Mouse (Mus musculus): ENCODE data around the gene Trmt112.
"Not testable (repeated sequence)": the region's sequence is repeated elsewhere in the genome, so short reads cannot be mapped to it uniquely, and the experiment has no call there.

Gene Trmt112

DNA sequence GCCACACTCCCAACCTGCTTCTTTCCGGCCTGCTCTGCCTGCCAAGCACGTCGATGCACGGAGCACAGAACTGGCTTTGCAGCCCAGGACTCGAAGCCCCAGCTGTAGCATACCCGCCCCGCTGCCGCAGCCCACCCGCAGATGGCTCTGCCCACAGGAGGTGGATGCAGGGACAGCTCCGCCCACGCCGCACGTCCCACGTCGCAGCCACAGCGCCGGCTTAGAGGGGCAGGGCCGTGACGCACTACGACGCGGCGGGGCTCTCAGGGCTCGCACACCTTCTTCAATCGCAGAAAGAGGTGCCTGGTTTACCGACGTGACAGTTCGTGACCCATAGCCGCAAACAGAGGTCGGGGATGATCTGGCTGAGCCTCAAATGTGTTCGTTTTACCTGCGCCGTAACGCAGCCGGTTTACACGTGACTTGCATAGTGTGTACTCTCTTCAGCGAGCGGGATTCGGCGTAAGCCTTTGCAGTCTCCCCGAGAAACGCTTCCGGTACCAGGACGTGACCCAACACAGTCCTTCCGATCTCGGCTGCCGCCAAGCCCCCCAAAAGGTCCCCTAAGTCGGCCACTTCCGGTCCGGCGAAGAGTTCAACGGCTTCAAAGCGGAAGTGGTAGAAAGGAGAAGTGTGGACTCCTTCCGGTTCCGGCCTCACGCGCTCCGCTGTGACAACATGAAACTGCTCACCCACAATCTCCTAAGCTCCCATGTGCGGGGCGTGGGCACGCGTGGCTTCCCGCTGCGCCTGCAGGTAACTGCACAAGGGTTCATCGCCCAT, at the start of gene Trmt112, which contains the start of gene Prdx5:
TSS of gene Trmt112 (plus strand) at position 192 of the 783 bp plus-strand sequence.
TSS of gene Prdx5 (minus strand) at position 600 of the 783 bp plus-strand sequence.
- DNase-seq (ENCODE audit: extremely low spot score, low read depth, low spot score): peak; percentile 75

DNA sequence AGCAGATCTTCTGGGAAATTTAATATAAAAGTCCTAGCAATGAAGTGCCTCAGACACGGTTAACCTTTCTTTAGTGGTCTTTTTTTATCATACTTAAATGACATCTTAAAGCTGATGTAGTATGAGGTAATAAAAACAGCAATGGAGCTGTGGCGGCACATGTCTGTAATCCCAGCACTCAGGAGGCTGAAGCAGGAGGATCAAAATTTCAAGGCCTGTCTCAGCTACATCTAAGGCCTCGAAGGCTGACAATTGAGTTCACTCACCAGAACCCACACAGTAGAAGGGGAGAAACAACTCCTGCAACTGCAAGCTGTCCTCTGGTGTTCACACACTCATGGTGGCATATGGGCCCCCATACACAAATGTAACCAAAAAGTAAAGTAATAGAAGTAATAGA, 49.5 kb upstream of the Trmt112 start:
- no peak for DNase-seq (ENCODE audit: extremely low spot score, low read depth, low spot score)

DNA sequence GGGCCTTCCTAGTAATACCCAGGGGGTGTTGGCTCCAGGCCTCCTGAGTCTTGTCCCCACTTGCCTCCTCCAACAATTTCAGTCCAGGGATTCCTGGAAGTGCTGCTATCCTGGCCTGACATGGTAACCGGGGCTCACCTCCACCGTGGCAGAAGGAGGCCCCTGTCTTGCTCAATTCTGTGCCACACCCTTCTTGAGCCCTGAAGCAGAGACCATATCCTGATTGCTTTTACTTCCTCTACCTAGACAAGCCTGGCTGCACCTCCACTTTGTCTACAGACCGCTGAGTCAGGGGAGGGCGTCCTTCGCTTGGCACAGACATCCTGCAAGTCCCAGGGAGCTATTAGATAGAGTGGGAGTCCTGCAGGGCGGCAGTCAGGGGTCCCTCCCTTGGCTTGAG, 48.8 kb upstream of the Trmt112 start:
- DNase-seq (ENCODE audit: extremely low spot score, low read depth, low spot score): no peak

DNA sequence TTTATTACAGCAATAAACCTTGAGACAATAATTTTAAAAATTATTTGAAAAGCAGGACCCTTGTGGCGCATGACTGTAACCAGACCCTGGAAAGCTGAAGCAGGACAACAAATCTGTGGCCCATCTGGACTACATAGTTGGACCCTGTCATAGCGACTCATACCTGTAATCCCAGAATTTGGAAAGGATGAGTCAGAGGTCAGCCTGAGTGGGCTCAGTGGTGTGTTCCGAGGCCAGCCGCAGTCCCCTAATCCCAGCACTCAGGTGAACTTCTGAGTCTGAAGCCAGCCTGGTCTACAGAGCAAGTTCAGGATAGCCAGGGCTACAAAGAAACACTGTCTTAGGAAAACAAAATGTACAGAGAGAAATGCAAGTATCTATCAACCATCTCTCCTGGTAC, 48.0 kb upstream of the Trmt112 start:
- no peak for DNase-seq (ENCODE audit: extremely low spot score, low read depth, low spot score)

DNA sequence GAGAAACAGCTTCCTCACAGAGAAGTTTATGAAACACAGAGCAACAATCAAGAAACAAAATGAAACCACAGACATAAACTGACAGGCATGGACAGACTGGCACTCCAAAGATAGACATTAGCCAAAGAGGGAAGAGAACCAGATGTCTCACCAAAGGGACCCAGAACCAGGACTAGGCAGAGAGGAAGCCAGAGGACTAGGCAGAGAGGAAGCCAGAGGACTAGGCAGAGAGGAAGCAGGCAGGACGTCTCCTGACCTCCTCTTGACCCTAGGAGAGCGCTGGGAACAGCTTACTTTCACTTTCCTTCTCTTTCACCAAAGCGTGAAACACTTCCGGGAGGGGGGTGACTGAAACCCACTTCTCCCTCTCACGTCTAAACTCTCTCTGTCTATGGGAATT, 40.1 kb upstream of the Trmt112 start:
- no peak for DNase-seq (ENCODE audit: extremely low spot score, low read depth, low spot score)

DNA sequence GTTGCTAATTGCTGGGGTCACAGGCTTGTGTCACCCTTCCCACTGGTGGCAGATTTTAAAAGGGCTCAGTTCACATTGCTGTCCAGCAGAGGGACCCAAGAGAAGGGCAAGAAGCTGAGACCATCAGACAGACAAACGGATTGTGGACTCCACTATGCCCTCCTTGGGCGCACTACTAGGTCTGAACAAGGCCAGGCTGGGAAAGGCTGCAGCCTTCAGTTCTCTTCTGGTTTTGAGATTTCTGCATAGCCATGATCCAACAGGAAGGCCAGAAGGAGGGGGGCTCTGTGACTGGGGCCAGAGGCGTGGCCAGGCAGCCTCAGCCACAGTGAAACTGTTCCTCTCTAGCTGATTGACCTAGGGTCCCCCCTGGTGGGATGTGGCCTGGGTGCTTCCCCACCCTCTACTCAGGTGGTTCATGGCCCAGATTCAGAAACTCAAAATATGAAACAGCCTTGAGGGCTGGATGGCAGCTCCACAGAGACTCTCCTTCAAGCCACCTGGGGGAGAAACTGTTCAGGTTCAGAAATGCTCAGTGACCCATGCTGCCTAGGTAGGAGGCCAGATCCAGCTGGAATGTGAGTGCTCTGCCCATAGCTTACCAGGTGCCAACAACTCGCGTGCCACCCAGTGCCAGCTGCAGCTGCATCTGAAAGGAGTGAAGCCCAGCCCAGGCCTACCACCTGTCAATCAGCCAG, 37.8 kb upstream of the Trmt112 start:
- DNase-seq (ENCODE audit: extremely low spot score, low read depth, low spot score): no peak

DNA sequence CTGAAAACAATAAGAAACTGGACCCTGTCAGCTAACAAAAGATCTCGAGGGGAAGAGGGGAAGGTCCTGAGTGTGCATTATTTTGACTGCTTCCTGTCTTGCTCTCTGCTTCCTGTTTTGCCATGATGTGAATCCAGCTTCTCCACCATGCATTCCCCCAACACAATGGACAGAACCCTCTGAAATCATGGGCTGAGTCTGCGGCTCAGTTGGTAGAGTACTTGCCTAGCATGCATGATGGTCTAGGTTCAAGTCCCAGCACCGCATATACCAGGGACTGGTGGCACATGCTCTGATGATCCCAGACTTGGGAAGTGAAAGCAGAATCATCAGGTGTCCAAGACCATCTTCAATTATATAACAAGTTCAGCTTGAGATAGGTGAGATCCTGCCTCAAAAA, 36.8 kb upstream of the Trmt112 start:
- DNase-seq (ENCODE audit: extremely low spot score, low read depth, low spot score): no peak

DNA sequence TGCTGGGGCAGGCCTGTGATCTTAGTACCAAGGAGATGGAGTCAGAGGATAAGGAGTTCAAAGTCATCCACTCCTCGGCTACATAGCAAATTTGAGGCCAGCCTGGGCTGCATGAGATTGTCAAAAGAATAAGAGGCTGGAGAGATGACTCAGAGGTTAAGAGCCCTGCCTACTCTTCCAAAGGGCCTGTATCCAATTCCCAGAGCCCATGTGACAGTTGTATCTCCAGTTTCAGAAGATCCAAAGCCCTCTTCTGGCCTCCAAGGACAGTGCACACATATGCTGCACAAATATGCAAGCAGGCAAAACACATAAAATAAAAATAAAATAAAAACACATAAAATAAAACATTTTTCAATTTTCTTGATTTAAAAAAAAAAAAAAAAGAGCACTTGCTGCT, 35.2 kb upstream of the Trmt112 start:
- DNase-seq (ENCODE audit: extremely low spot score, low read depth, low spot score): no peak

DNA sequence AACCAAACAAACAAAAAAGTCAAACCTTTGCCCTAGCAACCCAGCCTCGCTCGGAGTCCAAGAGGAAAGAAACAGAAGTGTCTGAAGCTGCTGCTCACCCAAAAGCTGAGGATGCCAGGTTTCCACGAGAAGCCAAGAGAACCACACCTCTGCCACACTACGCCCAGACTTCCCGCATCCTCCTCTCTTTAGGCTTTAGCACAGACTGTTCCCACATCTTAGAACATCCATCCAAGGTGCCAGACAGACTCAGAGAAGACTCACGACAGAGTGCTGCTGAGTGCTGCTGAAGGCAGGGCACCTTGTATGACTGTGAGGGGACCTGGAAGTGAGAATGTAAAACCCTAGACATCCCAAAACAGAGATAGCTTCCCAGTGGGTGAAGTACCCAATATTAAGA, 33.7 kb upstream of the Trmt112 start:
- no peak for DNase-seq (ENCODE audit: extremely low spot score, low read depth, low spot score)

DNA sequence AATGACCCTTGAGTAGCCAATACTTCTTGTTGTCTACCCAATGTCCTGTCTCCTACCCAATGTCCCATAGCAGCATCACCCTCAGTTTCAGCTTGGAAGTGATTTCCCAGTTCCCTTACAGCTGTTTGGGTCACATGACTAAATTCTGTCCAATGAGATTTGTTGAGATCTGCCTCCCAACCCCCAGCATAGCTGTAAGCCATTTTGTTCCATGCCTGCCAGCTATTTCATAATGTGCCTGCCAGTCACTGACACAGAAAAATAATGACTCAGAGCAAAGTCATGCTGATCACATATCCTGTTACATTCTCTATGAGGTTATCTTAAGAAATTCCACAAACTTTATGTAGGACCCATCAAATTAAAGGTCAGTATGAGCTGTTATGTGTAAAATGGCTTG, 32.7 kb upstream of the Trmt112 start:
- DNase-seq (ENCODE audit: extremely low spot score, low read depth, low spot score): no peak

DNA sequence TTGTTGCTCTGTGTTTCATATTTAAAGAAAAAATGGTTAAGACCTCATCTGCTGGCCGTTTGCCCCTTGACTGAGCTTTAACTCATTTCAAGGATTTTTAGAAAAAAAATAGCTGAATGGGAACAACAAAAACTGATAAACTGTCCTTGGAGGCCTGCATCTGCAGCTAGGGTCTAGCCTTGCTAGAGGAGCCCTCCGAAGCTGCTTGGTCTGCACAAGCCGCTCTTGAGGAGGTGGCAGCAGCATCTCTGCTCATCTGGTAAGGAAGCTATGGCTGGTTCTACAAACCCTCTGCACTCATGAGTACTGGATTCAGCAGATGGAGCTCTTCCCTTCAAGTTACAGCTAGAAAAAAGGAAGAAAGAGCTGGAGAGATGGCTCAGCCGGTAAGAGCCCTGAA, 31.5 kb upstream of the Trmt112 start:
- DNase-seq (ENCODE audit: extremely low spot score, low read depth, low spot score): no peak

DNA sequence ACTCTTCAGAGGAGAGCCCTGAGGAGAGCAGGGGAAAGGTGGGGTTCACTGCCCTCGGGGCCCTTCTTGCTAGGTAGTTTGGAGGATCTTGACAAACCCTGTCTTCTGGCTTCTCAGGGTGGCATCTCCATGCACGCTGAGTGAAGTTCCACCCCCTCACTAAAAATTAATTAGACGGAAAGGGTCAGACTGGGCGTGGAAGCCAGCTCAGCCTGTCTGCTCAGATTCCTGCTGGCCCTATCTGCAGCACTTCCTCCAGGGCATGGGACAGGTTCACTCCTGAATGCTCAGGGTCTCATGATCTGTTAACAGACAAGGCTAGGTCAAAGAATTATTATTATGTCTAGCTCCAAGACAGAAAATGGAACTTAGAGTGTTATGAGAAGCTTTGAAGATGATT, 17.0 kb upstream of the Trmt112 start:
- DNase-seq (ENCODE audit: extremely low spot score, low read depth, low spot score): no peak

DNA sequence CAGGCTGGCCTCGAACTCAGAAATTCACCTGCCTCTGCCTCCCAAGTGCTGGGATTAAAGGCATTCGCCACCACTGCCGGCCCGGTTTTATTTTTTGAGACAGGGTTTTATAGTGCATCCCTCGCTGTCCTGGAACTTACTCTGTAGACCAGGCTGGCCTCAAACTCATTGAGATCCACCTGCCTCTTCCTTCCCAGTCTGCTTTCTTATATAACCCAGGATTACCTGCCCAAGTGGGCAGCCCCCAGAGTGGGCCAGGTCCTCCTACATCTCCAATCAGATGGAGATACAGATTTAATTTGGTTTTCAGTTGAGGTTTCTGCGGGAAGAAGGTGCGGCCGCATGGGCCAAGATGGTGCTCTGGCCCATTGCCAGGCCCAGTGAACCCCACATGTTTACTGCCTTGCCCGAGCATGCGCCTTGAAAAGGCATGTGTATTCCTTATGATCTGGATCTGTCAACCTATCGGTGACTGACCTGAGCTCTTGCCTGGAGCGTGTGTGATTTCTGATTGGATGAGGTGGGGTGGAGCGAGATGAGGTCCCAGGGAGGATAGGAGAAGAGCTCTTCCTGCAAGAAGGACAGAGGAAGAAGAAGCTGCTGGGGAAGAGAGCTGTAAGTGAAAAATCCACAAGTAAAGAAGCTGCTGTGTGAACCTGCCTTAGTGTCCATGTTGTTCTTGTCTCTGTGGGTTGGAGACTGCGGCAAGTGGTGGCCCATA, 15.6 kb upstream of the Trmt112 start:
- DNase-seq (ENCODE audit: extremely low spot score, low read depth, low spot score): no peak

DNA sequence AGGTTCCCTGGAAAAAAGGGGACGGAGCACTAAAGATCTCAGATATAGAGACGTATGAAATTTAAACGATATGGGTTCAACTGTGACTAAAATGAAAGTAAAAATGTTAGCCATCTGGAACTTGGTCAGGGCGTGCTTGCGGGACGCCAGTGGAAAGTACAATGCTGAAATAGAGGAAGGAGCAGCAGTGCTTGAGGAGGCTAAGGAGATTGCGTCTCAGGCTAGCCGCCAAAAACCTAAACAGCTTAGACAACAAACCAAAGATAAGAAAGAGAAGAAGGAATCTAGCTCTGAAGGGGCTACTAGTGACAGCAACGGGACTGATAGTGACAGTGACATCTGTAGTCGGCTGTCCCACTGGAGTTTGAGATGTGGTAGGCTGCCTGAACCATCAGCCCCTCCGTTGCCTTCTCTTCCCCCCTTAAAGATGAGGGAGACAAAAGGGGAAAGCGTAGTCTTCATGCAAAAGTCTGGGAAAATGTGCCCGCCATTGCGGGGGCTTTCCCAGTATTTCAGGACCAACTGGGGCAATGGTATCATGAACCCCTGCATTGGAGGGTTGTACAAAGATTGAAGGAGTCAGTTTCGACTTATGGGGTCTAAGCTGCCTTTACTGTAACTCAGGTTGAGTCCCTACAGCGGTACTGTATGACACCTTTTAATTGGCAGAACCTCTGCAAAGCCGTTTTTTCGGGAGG, 13.7 kb upstream of the Trmt112 start:
- not testable (repeated sequence) for DNase-seq (ENCODE audit: extremely low spot score, low read depth, low spot score)

DNA sequence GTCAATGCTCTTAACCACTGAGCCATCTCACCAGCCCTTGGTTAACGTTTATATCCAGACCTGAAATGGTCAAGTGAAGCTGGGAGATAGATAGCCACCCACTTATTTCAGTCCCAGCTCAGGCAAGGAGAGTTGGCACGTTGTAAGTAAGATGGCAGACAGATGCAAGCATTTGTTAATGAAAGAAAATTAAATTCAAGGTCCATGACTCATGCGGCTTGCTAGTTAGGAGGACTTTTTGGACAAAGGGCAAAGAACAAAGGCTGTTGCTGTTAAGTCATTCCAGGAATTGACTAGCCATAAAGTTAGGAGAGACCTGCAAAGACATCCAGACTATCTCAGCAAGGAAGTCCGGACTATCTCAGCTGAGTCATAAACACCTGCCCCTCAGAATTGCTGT, 9.9 kb upstream of the Trmt112 start:
- no peak for DNase-seq (ENCODE audit: extremely low spot score, low read depth, low spot score)

DNA sequence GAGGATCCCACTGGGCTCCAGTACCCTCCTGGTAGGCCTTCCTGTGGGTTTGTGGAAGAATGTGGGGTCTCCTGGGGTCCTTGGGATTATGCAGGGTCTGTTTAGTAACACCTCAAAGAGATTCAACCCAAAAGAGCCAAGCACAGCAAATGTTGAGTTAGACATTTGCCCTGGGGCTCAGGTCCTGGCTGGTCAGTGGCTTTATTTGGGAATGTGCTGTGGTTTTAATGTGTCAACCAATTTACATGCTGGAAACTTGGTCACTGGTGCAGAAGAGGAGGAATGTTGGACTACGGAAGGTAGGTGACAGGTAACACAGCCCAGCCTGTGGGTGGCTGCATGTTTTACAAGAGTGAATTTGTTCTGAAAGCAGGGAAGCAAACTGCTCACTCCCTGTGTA, 6.5 kb upstream of the Trmt112 start:
- no peak for DNase-seq (ENCODE audit: extremely low spot score, low read depth, low spot score)

DNA sequence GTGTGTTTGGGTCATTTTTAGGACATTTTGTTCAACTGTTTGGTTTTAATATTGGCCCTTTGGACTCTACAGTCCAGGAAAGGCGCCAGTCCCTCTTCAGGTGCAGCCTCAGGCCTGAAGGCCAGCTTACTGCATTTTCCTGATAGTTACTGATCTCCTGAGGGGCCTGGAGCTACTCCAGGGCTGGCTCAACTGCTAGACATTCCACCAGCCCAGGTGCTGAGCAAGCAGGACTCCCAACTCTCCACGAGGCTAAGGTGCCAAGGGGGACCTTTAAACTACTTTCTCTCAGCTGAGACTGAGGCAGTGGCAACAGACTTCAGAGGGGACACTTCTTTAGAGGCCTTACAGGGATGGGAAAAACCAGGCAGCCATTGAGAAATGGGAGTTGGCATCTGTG, 4.7 kb upstream of the Trmt112 start:
- DNase-seq (ENCODE audit: extremely low spot score, low read depth, low spot score): no peak

DNA sequence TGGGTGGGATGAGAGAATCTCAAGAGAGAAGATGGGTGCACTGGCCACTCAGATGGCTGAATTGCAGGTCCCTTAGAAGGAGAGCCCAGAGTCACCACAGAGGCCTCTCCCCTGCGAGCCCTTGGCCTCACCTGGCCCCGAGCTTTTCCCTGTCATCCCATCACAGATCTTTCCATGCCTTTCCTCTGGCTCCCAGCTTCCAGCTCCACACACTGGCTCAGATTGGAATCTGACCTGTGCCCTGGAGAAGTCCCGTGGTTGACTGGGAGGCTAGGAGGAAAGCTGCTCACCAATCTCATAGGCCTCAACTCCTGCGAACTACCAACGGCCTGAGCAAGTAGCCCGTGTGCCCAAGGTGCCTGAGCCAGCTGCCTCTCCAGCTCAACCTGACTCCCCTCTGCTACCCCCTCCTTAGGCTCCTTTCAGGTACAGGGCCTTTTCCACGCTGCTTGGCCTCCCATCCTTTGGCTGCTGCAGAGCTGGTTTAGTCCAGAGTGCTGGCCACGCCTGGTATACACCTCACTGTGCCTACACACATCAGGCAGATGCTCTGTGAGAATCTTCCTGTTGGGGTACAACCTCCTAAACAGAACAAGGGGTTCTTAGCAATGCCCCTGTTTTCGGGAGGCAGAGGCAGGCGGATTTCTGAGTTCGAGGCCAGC, 3.9 kb upstream of the Trmt112 start:
- DNase-seq (ENCODE audit: extremely low spot score, low read depth, low spot score): no peak

DNA sequence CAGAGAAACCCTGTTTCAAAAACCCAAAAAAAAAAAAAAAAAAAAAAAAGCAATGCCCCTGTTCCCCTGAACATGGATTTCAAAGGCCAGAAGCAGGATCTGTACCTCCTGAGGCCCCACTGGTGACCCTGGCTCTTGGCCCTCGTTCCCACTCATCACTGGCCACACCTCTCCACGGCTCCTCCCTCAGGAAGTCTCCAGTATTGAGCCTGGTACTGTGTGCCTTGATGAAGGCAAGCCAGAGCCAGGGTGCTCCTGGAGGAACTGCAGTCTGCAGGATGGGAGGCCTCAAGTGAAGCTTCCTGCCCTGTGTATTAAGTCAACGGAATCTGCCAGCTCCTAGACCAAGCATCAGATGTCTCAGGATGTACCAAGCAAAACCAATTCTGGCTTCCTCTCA, 3.3 kb upstream of the Trmt112 start:
- DNase-seq (ENCODE audit: extremely low spot score, low read depth, low spot score): no peak

DNA sequence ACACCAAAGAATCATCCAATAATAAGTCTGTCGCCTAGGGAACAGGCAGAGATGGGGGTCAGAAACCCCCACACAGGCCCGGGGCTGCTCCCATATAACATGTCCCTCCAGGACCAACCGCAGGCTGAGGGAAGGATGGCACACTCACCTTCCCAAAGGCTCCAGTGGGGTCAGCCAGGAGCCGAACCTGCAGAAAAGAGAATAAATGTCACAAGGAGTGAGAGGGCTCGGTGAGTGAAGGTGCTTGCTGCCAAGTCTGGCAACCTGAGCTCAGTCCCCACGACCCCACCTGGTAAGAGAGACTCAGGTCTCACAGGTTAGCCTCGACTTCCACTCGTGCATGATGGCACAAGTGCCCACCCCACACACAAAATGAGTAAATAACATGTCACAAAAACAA, 2.4 kb upstream of the Trmt112 start:
- DNase-seq (ENCODE audit: extremely low spot score, low read depth, low spot score): no peak

All from hindlimb bud, embryonic 11.5 days (tissue).